Mouse (Mus musculus) heart, embryonic 13.5 days (tissue): ENCODE results near the gene Galnt18. TPM values are rescaled to one million over a fixed set of nuclear protein-coding genes. Genes with fewer than 3 reads are reported as not detected.

ENCODE experiments used
- ATAC-seq: fragments of 200-750 bp; cut with Nextera tagmentation; 2 replicates; pipeline ENCODE4 v1.8.0; 2017; ENCODE audit warnings: moderate TSS enrichment; ENCODE audit not compliant: insufficient number of reproducible peaks, low FRiP score, low TSS enrichment; ENCODE audit errors: extremely low read depth
- H3K27ac ChIP-seq: fragments of 300-500 bp; sonication (generic); replicated peaks from 2 replicates; pipeline ENCODE4 v1.5.1; 2015; ENCODE audit warnings: moderate library complexity, mild to moderate bottlenecking, inconsistent platforms
- H3K27me3 ChIP-seq: fragments of 300-500 bp; sonication (generic); replicated peaks from 2 replicates; pipeline ENCODE4 v1.6.1; 2015; ENCODE audit warnings: mild to moderate bottlenecking, inconsistent platforms
- H3K36me3 ChIP-seq: fragments of 300-500 bp; sonication (generic); 2 replicates; pipeline ENCODE4 v1.6.1; 2015; ENCODE audit warnings: mild to moderate bottlenecking, inconsistent platforms
- H3K4me1 ChIP-seq: fragments of 300-500 bp; sonication (generic); 2 replicates; pipeline ENCODE4 v1.6.1; 2015; ENCODE audit warnings: inconsistent platforms
- H3K4me2 ChIP-seq: fragments of 300-500 bp; sonication (generic); 2 replicates; pipeline ENCODE4 v1.6.1; 2015; ENCODE audit warnings: inconsistent platforms, mild to moderate bottlenecking, moderate library complexity
- H3K4me3 ChIP-seq: fragments of 300-500 bp; sonication (generic); 2 replicates; pipeline ENCODE4 v1.5.1; 2015; ENCODE audit warnings: moderate library complexity, mild to moderate bottlenecking, inconsistent platforms
- H3K9ac ChIP-seq: fragments of 300-500 bp; sonication (generic); 2 replicates; pipeline ENCODE4 v1.6.1; 2015; ENCODE audit warnings: inconsistent platforms, mild to moderate bottlenecking, moderate library complexity
- H3K9me3 ChIP-seq: fragments of 300-500 bp; sonication (generic); 2 replicates; pipeline ENCODE4 v1.6.1; 2016; ENCODE audit warnings: inconsistent platforms
- WGBS: fragments of 180-500 bp; shearing (Covaris S2); methylation state at CpG from one replicate; pipeline ENCODE4 v1.1.7; 2015; ENCODE audit warnings: mixed read lengths; 5-methylcytosine and 5-hydroxymethylcytosine counted together
- polyA plus RNA-seq: library from polyadenylated mRNA; unstranded; fragments of >200 nt; fragmentation: Nextera tagmentation; extraction: Ambion mirVana; gene quantifications from 2 replicates; pipeline ENCODE4 v1.2.1, GENCODE M21; 2015

Galnt18 gene
- polyA plus RNA-seq, 1 experiment from 2014 or later, result 12.1 TPM

DNA sequence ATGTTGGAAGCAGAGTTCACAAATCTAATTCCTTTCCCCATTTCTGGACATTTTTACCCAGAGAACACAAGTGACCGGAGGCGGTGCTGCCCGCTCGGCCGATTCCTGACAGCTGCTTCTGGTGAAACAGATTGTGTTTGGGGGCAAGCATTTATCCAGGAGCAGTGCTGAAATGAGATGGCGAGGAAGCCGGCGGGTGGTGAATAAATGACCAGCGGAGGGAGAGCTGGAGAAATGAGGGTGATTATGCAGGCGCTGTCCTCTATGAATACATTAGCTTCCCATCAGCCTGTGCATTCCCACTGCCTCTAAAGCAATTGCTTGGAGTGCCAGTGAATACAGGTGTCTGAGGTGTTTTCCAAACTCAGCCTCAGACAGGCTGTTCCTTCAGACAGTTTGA lies 232.7 kb downstream of the Galnt18 start:
- 75% methylated on average over 10 of the region's 10 CpGs for WGBS
- no peaks in the 10 kb centered on the region for H3K27me3 ChIP-seq
- H3K4me1 ChIP-seq, result no peaks in the 10 kb centered on the region
- H3K4me2 ChIP-seq, result no peak overlapping the region
- H3K27ac ChIP-seq, result no peak overlapping the region
- ATAC-seq, result no peak
- no peaks in the 10 kb centered on the region for H3K9me3 ChIP-seq
- no peaks in the 10 kb centered on the region; the same call in 1 of the 2 replicates for H3K36me3 ChIP-seq
- no peak overlapping the region for H3K4me3 ChIP-seq
- no peak overlapping the region for H3K9ac ChIP-seq

DNA sequence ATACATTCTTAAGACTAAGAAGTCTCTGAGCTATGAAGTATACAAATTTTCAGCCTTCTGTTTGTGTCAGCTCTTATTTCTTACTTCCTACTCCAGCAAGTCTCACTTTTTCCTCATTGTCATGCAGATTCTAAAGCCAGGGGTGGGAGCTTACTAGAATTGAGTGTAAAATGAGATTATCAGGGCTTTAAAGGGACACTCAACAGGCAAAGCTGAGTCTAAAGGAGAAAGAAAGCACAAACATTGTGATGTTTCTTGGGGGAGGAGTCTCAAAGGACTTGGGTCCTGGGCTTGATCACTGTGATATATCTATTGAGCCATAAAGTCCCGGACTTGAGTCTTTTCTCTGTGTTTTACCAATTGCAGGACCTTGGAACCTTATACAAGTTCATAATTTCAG lies 234.2 kb downstream of the Galnt18 start:
- 63% methylated on average over 1 of the region's 1 CpGs for WGBS
- Histone ChIP-seq H3K9me3 (no peaks in the 10 kb centered on the region), H3K9ac (no peak overlapping the region), H3K4me2 (no peak overlapping the region), H3K4me3 (no peak overlapping the region), H3K36me3 (no peaks in the 10 kb centered on the region), H3K27me3 (no peaks in the 10 kb centered on the region), H3K27ac (no peak overlapping the region), H3K4me1 (no peaks in the 10 kb centered on the region)
- ATAC-seq, result no peak

DNA sequence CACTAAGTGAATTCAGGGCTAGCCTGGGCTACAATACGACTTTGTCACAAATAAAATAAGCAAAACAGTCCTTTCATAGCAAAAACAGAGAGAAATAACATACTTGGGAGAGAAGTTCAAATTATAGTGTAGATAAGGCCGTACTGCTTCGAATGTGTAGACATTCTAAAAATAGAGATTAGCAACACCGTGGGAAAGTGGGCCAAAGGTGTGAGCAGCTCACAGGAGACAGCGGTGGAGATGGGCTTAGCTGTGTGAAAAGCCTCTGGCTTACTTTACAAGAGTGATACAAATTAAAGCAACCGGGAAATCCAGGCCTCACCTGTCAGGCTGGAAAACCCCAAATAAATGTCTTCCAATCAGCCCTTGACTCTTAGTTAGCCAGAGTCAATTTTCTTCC lies 241.8 kb downstream of the Galnt18 start:
- H3K9me3 ChIP-seq, result peaks cover 7% of the 10 kb centered on the region; the same call in 1 of the 2 replicates
- WGBS, result 30% methylated on average over 6 of the region's 6 CpGs

DNA sequence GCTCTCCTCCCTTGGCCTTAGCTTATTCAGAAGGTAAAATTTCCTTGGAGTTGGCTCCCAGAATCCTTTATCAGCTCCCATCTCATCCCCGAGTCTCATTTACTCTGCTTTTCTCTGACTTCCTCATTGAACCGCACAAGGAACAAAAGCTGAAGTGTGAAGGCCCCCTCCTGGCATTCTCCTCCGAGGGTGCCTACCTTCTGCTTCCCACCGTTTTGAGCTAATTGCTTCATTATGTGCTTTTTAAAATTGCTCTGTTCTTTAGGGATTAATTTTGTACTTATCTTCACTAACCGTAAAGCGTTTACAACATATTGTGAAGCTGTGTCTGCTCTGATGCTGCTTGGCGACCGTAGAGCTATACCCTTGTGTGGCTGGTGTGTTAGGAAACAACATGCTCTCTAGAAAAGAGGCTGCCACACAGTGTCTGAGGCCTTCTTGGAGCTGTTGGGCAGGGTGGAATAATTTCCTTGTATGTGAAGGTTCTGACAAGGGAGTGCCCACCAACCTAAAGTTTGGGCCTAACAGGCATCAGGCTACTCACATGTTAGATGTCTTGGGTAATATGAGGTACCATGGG lies 244.9 kb downstream of the Galnt18 start:
- ATAC-seq, result no peak
- Histone ChIP-seq H3K4me2 (no peak overlapping the region), H3K27me3 (no peaks in the 10 kb centered on the region), H3K36me3 (no peaks in the 10 kb centered on the region), H3K4me3 (no peak overlapping the region), H3K4me1 (peaks cover 6% of the 10 kb centered on the region), H3K27ac (no peak overlapping the region), H3K9ac (no peak overlapping the region), H3K9me3 (peaks cover 11% of the 10 kb centered on the region; the same call in 1 of the 2 replicates)
- 64% methylated on average over 8 of the region's 8 CpGs for WGBS

More for the DNA sequence above, 241.8 kb downstream of the Galnt18 start:
- H3K27me3 ChIP-seq, result no peaks in the 10 kb centered on the region
- H3K4me2 ChIP-seq, result no peak overlapping the region
- no peak overlapping the region for H3K9ac ChIP-seq
- no peak for ATAC-seq
- no peak overlapping the region for H3K27ac ChIP-seq
- no peaks in the 10 kb centered on the region for H3K36me3 ChIP-seq
- H3K4me3 ChIP-seq, result no peak overlapping the region
- H3K4me1 ChIP-seq, result peaks cover 6% of the 10 kb centered on the region

DNA sequence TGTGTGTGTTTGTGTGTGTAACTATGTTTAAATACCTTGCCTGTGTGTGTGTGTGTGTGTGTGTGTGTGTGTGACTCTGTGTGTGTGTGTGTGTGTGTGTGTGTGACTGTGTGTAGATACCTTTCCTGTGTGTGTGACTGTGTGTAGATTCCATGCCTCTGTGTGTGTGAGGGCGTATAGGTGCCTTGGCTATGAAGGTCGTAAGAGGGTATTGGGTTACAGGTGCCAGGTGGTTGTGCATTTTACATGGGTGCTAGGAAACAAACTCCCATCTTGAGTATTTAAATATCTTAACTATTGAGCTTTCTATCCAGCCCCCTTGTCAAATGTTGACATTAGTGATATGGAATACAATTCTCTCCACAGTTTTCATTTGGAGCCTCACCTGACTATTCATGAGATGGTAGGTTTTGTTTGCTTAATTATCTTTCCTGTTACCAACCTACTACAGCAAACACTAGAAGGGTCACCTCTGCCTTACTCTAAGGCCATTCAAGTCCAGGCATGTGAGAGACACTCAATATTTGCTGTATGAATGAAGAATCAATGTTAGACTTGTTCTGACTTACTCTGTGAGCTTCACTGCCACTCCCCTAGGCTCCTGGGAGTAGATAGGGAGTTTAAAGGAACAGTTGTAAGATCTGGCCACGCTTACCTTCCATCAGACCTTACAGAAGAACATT lies 250.7 kb downstream of the Galnt18 start:
- no peak overlapping the region for H3K9ac ChIP-seq
- no peak overlapping the region for H3K4me2 ChIP-seq
- whole genome bisulfite sequencing, result 69% methylated on average over 3 of the region's 3 CpGs
- H3K27ac ChIP-seq, result no peak overlapping the region
- ATAC-seq, result no peak
- no peaks in the 10 kb centered on the region for H3K27me3 ChIP-seq
- H3K4me1 ChIP-seq, result peaks cover 6% of the 10 kb centered on the region; the same call in 1 of the 2 replicates
- H3K9me3 ChIP-seq, result 0 out of 2 replicates have a peak, but pooled peaks cover 4% of the 10 kb centered on the region
- H3K36me3 ChIP-seq, result no peaks in the 10 kb centered on the region
- no peak overlapping the region for H3K4me3 ChIP-seq

DNA sequence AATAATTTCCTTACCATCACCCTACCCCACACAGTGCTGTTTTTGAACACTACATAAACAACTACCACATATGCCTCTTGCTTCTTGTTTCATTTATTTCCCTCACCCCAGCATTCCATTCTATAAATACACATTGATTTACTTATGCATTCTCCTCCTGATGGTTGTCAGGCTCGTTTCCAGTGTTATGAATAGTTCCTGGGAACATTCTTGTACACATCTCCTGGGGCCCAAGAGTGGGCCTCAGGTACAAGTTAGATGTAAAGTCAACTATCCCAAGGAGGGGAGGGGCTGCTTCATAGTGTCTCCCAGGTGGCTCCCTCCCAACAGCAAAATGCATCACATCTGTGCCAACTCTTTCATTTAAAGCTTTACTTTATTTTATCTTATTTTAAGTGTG lies 251.3 kb downstream of the Galnt18 start:
- 22% methylated on average over 1 of the region's 1 CpGs for WGBS
- Histone ChIP-seq H3K27me3 (no peaks in the 10 kb centered on the region), H3K9ac (no peak overlapping the region), H3K27ac (no peak overlapping the region), H3K9me3 (0 out of 2 replicates have a peak, but pooled peaks cover 4% of the 10 kb centered on the region), H3K36me3 (no peaks in the 10 kb centered on the region), H3K4me1 (peaks cover 6% of the 10 kb centered on the region; the same call in 1 of the 2 replicates), H3K4me3 (no peak overlapping the region), H3K4me2 (no peak overlapping the region)
- ATAC-seq, result no peak

DNA sequence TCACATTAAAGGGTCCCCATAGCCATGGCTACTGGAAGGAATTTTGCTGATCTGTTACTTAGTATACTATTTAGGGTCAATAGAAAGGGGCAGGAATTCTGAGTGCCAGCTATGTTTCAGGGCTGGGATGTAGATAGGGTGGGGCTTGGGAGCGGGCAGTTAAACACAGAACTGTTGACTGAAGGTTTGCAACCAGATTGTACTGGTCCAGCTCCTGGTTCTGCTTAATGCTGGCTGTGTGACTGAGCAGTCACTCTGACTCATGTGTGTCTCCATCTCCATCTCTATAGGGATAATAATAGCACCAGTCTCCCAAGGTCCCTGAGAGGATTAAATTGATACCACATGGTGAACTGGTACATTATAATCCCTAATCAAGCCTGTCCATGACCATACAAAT lies 258.9 kb downstream of the Galnt18 start:
- no peak for ATAC-seq
- WGBS, result 72% methylated on average over 1 of the region's 1 CpGs
- H3K9ac ChIP-seq, result no peak overlapping the region
- no peak overlapping the region for H3K27ac ChIP-seq
- no peak overlapping the region for H3K4me2 ChIP-seq
- no peaks in the 10 kb centered on the region for H3K27me3 ChIP-seq
- H3K4me3 ChIP-seq, result no peak overlapping the region
- H3K36me3 ChIP-seq, result no peaks in the 10 kb centered on the region
- H3K4me1 ChIP-seq, result peaks cover 13% of the 10 kb centered on the region
- no peaks in the 10 kb centered on the region for H3K9me3 ChIP-seq

DNA sequence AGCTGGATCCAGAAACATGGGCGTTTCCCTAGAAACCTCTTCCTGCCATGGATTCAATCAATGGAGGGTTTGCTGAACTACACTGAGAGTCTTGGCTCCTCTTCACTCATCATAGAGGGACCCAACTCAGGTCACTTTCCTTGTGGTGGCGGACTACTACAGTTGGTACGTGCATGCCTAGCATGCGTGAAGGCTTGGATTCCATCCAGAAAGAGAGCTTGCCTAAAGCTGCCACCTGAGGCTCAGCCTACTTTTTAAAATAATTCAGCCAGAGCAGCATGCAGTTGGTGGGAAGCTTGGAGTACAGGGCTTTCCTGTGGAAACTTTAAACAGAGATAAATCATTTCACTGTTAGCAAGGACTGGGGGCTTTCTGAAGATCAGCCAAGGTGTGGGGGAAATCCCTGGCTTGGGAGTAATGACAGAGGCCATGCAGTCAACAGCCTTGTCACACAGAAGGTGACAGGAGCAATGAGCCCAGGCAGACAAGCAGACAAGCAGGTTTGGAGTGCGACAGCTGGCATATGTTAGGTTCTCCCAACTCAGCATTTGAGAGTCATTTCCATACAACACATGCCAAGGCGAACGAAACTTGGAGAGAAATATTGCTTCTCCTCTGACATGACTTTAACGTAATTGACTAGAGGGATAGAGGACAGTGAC lies 261.1 kb downstream of the Galnt18 start:
- WGBS, result 55% methylated on average over 8 of the region's 8 CpGs
- no peaks in the 10 kb centered on the region for H3K27me3 ChIP-seq
- H3K9me3 ChIP-seq, result no peaks in the 10 kb centered on the region
- H3K36me3 ChIP-seq, result no peaks in the 10 kb centered on the region
- no peak overlapping the region for H3K4me2 ChIP-seq
- peaks cover 13% of the 10 kb centered on the region for H3K4me1 ChIP-seq
- no peak for ATAC-seq
- H3K4me3 ChIP-seq, result no peak overlapping the region
- H3K27ac ChIP-seq, result peak overlapping the region; percentile 1; the same call in 1 of the 2 replicates
- no peak overlapping the region for H3K9ac ChIP-seq

DNA sequence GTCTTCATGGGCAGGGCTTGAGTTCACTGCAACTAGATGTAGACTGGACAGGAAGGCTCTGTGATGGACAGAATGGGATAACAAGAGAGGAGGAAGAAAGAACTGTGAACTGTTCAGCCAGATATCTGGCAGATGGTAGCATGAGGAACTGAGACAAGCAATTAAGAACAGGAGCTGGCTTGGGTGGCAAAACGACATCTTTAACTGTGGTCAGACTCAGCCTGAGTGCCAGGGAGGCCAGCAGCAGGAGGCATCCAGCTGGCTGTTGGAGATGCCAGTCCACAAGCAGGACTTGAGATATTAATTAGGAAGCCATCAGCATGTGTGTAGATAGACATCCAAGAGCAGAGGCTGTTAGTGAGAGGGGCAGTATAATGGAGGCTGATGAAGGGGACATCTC lies 262.9 kb downstream of the Galnt18 start:
- Histone ChIP-seq H3K27ac (no peak overlapping the region), H3K4me2 (no peak overlapping the region), H3K9ac (no peak overlapping the region), H3K27me3 (no peaks in the 10 kb centered on the region), H3K4me1 (peaks cover 13% of the 10 kb centered on the region), H3K36me3 (no peaks in the 10 kb centered on the region), H3K4me3 (no peak overlapping the region), H3K9me3 (no peaks in the 10 kb centered on the region)
- WGBS, result 58% methylated on average over 1 of the region's 1 CpGs
- ATAC-seq, result no peak

DNA sequence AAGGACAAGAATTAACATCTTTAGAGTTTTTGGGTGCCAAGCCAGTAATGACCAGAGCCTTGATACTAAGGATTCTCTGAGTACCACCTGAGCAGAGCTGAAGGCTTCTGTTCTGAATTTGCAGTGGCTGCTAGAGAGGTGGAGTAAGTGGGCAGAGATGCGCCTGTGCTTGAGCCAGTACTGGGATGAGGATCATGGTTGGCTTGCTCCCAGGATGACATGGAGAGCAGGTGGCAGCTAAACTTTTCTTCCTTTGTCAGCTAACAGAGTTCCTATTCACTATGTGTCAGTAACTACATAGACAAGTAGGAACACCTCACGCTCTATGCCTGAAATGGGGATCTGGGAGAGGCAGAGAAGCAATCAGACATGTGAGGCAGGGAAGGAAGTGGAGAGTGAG lies 264.3 kb downstream of the Galnt18 start:
- Histone ChIP-seq H3K4me3 (no peak overlapping the region), H3K4me1 (peaks cover 13% of the 10 kb centered on the region)
- 78% methylated on average over 2 of the region's 2 CpGs for WGBS

DNA sequence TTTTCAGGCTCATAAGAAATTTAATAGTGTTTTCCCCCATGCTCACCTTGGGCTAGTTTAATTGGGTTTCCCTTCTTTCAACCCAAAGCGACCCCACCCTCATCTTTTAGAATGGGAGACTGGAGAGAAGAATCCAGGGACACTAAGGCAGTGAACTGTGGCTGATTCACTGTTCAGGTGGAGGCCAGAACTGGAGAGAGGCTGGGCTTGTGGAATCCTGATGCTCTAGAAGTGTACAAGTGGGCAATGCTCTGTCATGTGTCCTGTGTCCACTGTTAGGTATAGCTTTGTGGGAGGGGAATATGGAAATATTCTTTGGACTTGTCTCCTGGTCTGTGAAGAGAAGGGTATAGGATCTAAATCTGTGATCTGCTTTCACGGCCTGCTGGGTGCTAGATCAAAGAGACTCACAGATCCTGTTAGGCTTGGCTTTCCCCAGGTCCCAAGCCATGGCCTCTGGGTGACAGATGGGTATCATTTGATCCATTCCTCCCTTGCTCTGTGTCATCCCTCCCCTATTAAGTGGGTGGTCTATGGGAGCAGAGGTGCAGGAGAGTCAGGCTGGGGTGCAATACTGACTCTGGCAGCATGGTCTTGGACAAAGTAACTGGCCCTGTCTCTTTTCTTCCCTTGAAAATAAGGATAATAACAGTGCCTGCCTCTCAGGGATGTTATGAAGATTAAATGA lies 270.5 kb downstream of the Galnt18 start:
- 73% methylated on average over 2 of the region's 2 CpGs for WGBS
- H3K4me2 ChIP-seq, result no peak overlapping the region

More for the DNA sequence above, 264.3 kb downstream of the Galnt18 start:
- no peak overlapping the region for H3K27ac ChIP-seq
- H3K27me3 ChIP-seq, result no peaks in the 10 kb centered on the region
- no peak overlapping the region for H3K9ac ChIP-seq
- no peak overlapping the region for H3K4me2 ChIP-seq
- ATAC-seq, result no peak
- no peaks in the 10 kb centered on the region for H3K9me3 ChIP-seq
- H3K36me3 ChIP-seq, result no peaks in the 10 kb centered on the region

More for the DNA sequence above, 270.5 kb downstream of the Galnt18 start:
- no peaks in the 10 kb centered on the region for H3K36me3 ChIP-seq
- no peak overlapping the region for H3K27ac ChIP-seq
- ATAC-seq, result no peak
- no peaks in the 10 kb centered on the region for H3K4me1 ChIP-seq
- no peaks in the 10 kb centered on the region for H3K9me3 ChIP-seq
- no peak overlapping the region for H3K4me3 ChIP-seq
- H3K27me3 ChIP-seq, result no peaks in the 10 kb centered on the region
- no peak overlapping the region for H3K9ac ChIP-seq
